Mouse (Mus musculus): ENCODE measurements around the gene Xlr5a.
"Not testable (repeated sequence)": the region's sequence is repeated elsewhere in the genome, so short reads cannot be mapped to it uniquely, and the experiment has no call there.

Gene Xlr5a

GRCm38 (mm10) chrX:73148496-73148895 lies 144.3 kb downstream of the Xlr5a start, which contains the start of gene Xlr5b:
Gene Xlr5b (plus strand): TSS chrX:73148796.
- not testable (repeated sequence) for DNase-seq (ENCODE audit: extremely low read depth, insufficient read length, low spot score)

- DNase-seq (ENCODE audit: extremely low read depth, insufficient read length, low spot score) = not testable (repeated sequence)
Observed at GRCm38 (mm10) chrX:73143218-73143618, 149.6 kb downstream of the Xlr5a start.

GRCm38 (mm10) chrX:73122859-73123829 lies 169.6 kb downstream of the Xlr5a start:
- DNase-seq (ENCODE audit: extremely low read depth, insufficient read length, low spot score) = not testable (repeated sequence)

- not testable (repeated sequence) for DNase-seq (ENCODE audit: extremely low read depth, insufficient read length, low spot score)
Observed at GRCm38 (mm10) chrX:73116747-73117146, 176.0 kb downstream of the Xlr5a start, which contains the start of gene Gm14685. Gene Gm14685 (plus strand): TSS chrX:73117047.

GRCm38 (mm10) chrX:73096941-73097508 lies 195.8 kb downstream of the Xlr5a start, which contains the start of gene Xlr3a:
Gene Xlr3a (minus strand): TSS chrX:73097095.
- peak; percentile 41 for DNase-seq (ENCODE audit: extremely low read depth, insufficient read length, low spot score)

GRCm38 (mm10) chrX:73082267-73083055 lies 210.3 kb downstream of the Xlr5a start, which contains the start of gene Xlr4a:
Gene Xlr4a (minus strand): TSS chrX:73082478.
- DNase-seq (ENCODE audit: extremely low read depth, insufficient read length, low spot score) = not testable (repeated sequence)

GRCm38 (mm10) chrX:73066765-73067312 lies 225.9 kb downstream of the Xlr5a start:
- not testable (repeated sequence) for DNase-seq (ENCODE audit: extremely low read depth, insufficient read length, low spot score)

- DNase-seq (ENCODE audit: extremely low read depth, insufficient read length, low spot score) = no peak
Observed at GRCm38 (mm10) chrX:73064415-73064793, 228.4 kb downstream of the Xlr5a start, which contains the start of gene Pnma3. Gene Pnma3 (plus strand): TSS chrX:73064787.

GRCm38 (mm10) chrX:73063512-73064414 lies 229.0 kb downstream of the Xlr5a start:
- DNase-seq (ENCODE audit: extremely low read depth, insufficient read length, low spot score) = no peak

- DNase-seq (ENCODE audit: extremely low read depth, insufficient read length, low spot score) = no peak
Observed at GRCm38 (mm10) chrX:73062323-73062722, 230.5 kb downstream of the Xlr5a start.

GRCm38 (mm10) chrX:73061528-73061927 lies 231.2 kb downstream of the Xlr5a start:
- no peak for DNase-seq (ENCODE audit: extremely low read depth, insufficient read length, low spot score)
